Mouse (Mus musculus): ENCODE data around the gene Klk1.

DNA sequence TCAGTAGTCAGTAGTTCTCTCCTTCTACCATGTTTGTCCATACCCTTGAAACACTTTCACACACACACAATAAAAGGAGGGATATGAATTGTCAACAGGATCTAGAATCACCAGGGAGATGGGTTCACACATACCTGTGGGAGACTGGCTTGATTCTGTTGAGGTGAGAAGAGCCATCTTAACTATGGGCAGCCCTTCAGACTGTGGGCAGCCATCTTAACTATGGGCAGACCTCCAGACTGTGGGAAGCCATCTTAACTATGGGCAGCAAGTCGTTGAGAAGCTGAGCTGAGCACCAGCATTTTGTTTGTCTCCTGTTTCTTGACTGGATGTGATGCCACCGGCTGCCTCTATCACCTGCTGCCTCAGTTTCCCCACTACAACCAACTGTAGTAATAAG, 46.1 kb downstream of the Klk1 start:
- TF ChIP-seq CTCF (IDR thresholded peaks at IDR 0.05; ENCODE audit: control insufficient read depth, insufficient read depth, insufficient replicate concordance, low read depth, low read length) (no peak), POLR2A (IDR thresholded peaks at IDR 0.05; ENCODE audit: control insufficient read depth, low read depth, low read length) (no peak)
